Mouse (Mus musculus): ENCODE results near the gene Olfr1458. TPM values are rescaled to one million over a fixed set of nuclear protein-coding genes. Genes with fewer than 3 reads are reported as not detected.

The Olfr1458 gene
- polyA plus RNA-seq (2012; rRNA removed) = not detected in 2 replicates

DNA sequence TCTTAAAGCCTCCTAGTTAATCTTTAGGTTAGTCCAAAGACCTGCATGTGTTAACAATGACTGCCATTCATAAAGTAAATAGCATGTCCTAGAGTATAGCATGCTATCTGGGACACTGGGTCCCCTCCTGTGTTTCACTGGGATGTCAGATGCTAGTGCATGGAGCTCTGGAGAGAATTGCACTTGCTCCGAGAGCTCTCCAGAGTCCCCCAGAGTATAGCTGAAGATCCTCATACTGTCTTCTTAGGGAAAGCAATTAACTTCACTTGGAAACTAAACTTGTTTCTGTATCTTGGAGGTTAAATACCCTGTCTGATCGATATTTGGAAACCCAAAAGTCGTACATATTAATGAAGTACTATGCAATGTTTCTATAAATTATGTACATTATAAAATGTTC lies at the start of gene Olfr1458:
TSS of gene Olfr1458 (minus strand) at position 101 of the 400 bp plus-strand sequence.
- no peak for TF ChIP-seq CTCF (IDR thresholded peaks at IDR 0.05; ENCODE audit: extremely low read depth, insufficient read depth, low read length)
- no peak for TF ChIP-seq POLR2A (IDR thresholded peaks at IDR 0.05; ENCODE audit: extremely low read depth, insufficient read depth, low read length)
- no peak within 1 kb of the TSS for H3K4me3 ChIP-seq (ENCODE audit: insufficient read depth, low read length)
- H3K27ac ChIP-seq (ENCODE audit: insufficient read depth, low read length) = no peak within 1 kb of the TSS
- H3K4me1 ChIP-seq (ENCODE audit: control insufficient read depth, insufficient read depth, low read length) = no peaks in the 10 kb centered on the region

- Histone ChIP-seq H3K27ac (ENCODE audit: insufficient read depth, low read length) (no peak within 1 kb of the TSS), H3K4me3 (ENCODE audit: insufficient read depth, low read length) (no peak within 1 kb of the TSS), H3K4me1 (ENCODE audit: control insufficient read depth, insufficient read depth, low read length) (no peaks in the 10 kb centered on the region)
- TF ChIP-seq POLR2A (IDR thresholded peaks at IDR 0.05; ENCODE audit: extremely low read depth, insufficient read depth, low read length) (no peak), CTCF (IDR thresholded peaks at IDR 0.05; ENCODE audit: extremely low read depth, insufficient read depth, low read length) (no peak)
Measured at GRCm38 (mm10) chr19:13149449-13149848, 42.9 kb upstream of the Olfr1458 start, which contains the start of gene Olfr1459. Gene Olfr1459, minus strand, starts transcription at chr19:13149549.

DNA sequence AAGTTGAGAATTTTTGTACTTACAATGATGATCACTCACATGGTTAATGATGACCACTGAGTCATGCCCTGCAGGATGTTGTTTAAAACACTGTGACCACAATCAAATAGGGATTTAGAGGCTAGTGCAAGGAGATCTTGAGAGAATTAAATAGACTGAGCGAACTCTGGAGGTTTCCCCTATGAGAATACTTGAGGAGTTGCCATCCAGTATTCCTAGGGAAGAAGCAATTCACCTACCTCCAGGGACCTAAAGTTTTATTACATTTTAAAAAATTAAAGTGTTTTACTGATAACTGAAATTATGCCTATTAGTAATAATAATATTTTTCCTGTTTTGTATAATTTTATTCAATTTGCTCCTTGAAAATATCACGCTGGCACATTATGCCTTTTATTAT lies 8.8 kb downstream of the Olfr1458 start, which contains the start of gene Olfr1457:
TSS of gene Olfr1457 (minus strand) at position 101 of the 400 bp plus-strand sequence.
- no peak within 1 kb of the TSS for H3K27ac ChIP-seq (ENCODE audit: insufficient read depth, low read length)
- TF ChIP-seq POLR2A (IDR thresholded peaks at IDR 0.05; ENCODE audit: extremely low read depth, insufficient read depth, low read length) (no peak), CTCF (IDR thresholded peaks at IDR 0.05; ENCODE audit: extremely low read depth, insufficient read depth, low read length) (no peak)
- no peak within 1 kb of the TSS for H3K4me3 ChIP-seq (ENCODE audit: insufficient read depth, low read length)

GRCm38 (mm10) chr19:13093908-13094307 lies 12.7 kb downstream of the Olfr1458 start:
- no peak overlapping the region for H3K4me3 ChIP-seq (ENCODE audit: insufficient read depth, low read length)
- no peak for TF ChIP-seq POLR2A (IDR thresholded peaks at IDR 0.05; ENCODE audit: extremely low read depth, insufficient read depth, low read length)
- TF ChIP-seq CTCF (IDR thresholded peaks at IDR 0.05; ENCODE audit: extremely low read depth, insufficient read depth, low read length) = no peak
- H3K27ac ChIP-seq (ENCODE audit: insufficient read depth, low read length) = no peak overlapping the region
- H3K4me1 ChIP-seq (ENCODE audit: control insufficient read depth, insufficient read depth, low read length) = no peaks in the 10 kb centered on the region

More for the DNA sequence above, 8.8 kb downstream of the Olfr1458 start, which contains the start of gene Olfr1457:
- no peaks in the 10 kb centered on the region for H3K4me1 ChIP-seq (ENCODE audit: control insufficient read depth, insufficient read depth, low read length)

DNA sequence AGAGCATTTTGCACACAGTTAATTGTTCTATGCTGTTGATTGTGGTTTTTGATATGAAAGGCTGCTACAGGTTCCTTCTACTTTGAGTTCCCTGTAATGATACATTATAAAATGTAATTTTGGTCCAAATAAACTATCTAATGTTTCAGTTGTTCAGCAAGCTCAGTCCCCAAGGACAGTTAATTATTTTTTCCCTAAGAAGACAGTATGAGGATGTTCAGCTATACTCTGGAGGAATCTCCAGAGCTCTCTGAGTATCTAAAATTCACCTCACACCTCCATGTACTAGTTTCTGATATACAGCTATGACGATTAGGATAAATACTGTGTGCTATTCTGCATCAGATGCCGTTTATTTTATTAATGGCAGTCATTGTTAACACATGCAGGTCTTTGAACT lies 46.3 kb downstream of the Olfr1458 start, which contains the start of gene Olfr1454:
TSS of gene Olfr1454 (plus strand) at position 301 of the 400 bp plus-strand sequence.
- H3K27ac ChIP-seq (ENCODE audit: insufficient read depth, low read length) = no peak within 1 kb of the TSS
- H3K4me3 ChIP-seq (ENCODE audit: insufficient read depth, low read length) = no peak within 1 kb of the TSS
- H3K4me1 ChIP-seq (ENCODE audit: control insufficient read depth, insufficient read depth, low read length) = no peaks in the 10 kb centered on the region
- no peak for TF ChIP-seq POLR2A (IDR thresholded peaks at IDR 0.05; ENCODE audit: extremely low read depth, insufficient read depth, low read length)
- TF ChIP-seq CTCF (IDR thresholded peaks at IDR 0.05; ENCODE audit: extremely low read depth, insufficient read depth, low read length) = no peak

Other genes with a start within 250 kb of the Olfr1458 start
- gene Olfr1444, start 249.5 kb downstream of the Olfr1458 start, polyA plus RNA-seq (2012; rRNA removed) = not detected in 2 replicates
- not detected in 2 replicates for gene Olfr1445, start 222.9 kb downstream of the Olfr1458 start, polyA plus RNA-seq (2012; rRNA removed)
- gene Olfr1446, start 213.3 kb downstream of the Olfr1458 start, polyA plus RNA-seq (2012; rRNA removed) = not detected in 2 replicates
- gene Olfr1447, start 203.0 kb downstream of the Olfr1458 start, polyA plus RNA-seq (2012; rRNA removed) = not detected in 2 replicates
- not detected in 2 replicates for gene Olfr1448, start 182.4 kb downstream of the Olfr1458 start, polyA plus RNA-seq (2012; rRNA removed)
- gene Olfr1449, start 175.9 kb downstream of the Olfr1458 start, polyA plus RNA-seq (2012; rRNA removed) = not detected in 2 replicates
- gene Olfr1450, start 156.5 kb downstream of the Olfr1458 start, polyA plus RNA-seq (2012; rRNA removed) = not detected in 2 replicates
- not detected in 2 replicates for gene Olfr1451, start 111.8 kb downstream of the Olfr1458 start, polyA plus RNA-seq (2012; rRNA removed)
- gene Olfr1453, start 78.4 kb downstream of the Olfr1458 start, polyA plus RNA-seq (2012; rRNA removed) = not detected in 2 replicates
- not detected in 2 replicates for gene Olfr1454, start 46.2 kb downstream of the Olfr1458 start, polyA plus RNA-seq (2012; rRNA removed)
- gene Olfr1457, start 8.9 kb downstream of the Olfr1458 start, polyA plus RNA-seq (2012; rRNA removed) = not detected in 2 replicates
- gene Olfr1459, start 42.8 kb upstream of the Olfr1458 start, polyA plus RNA-seq (2012; rRNA removed) = not detected in 2 replicates
- gene Olfr1461, start 56.2 kb upstream of the Olfr1458 start, polyA plus RNA-seq (2012; rRNA removed) = not detected in 2 replicates
- gene Olfr1462, start 79.0 kb upstream of the Olfr1458 start, polyA plus RNA-seq (2012; rRNA removed) = not detected in 2 replicates
- gene Olfr1463, start 124.6 kb upstream of the Olfr1458 start, polyA plus RNA-seq (2012; rRNA removed) = not detected in 2 replicates
- not detected in 2 replicates for gene Olfr1465, start 208.8 kb upstream of the Olfr1458 start, polyA plus RNA-seq (2012; rRNA removed)
- gene Olfr1466, start 232.1 kb upstream of the Olfr1458 start, polyA plus RNA-seq (2012; rRNA removed) = not detected in 2 replicates